Mouse (Mus musculus) megakaryocyte, adult 5-6 weeks (primary cell): ENCODE measurements around the gene Camkmt. TPM values are rescaled to one million over a fixed set of nuclear protein-coding genes. Genes with fewer than 3 reads are reported as not detected.

Experiments
- ATAC-seq: 2 replicates; pipeline ENCODE4 v1.8.0; 2016; ENCODE audit warnings: mild to moderate bottlenecking, inconsistent platforms; ENCODE audit not compliant: poor library complexity, severe bottlenecking
- total RNA-seq, 2 experiments: library from RNA; stranded (forward) in 1 of 2; stranded (reverse) in 1 of 2; fragments of 153-499, 151-499 nt in 1 of 2; fragments of 221-1000, 200-1000 nt in 1 of 2; gene quantifications; 2 replicates each; pipeline versions ENCODE4 v1.2.3 to v1.2.4; 2015 to 2017

Gene Camkmt
- total RNA-seq, 2 experiments from 2014 or later: 2.3 to 4.2 TPM

DNA sequence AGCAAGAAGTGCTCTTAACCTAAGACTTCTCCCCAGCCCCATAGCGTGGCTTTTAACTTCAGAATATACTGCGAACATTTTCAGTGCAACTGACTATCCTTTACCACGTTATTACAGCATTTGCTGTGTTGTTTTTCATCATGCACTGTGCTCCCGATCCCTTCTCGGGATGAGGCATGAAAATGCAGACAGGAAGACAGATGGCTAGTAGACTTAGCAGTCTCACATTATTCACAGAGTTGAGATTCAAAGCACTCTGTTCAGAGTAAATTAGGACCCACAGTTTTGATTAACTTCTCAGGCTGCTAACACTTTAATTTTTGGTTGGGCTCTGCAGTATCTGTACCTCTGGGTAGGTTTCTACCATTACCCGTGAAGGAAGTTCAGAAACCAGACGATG is 189.4 kb downstream of the Camkmt start:
- no peak for ATAC-seq

DNA sequence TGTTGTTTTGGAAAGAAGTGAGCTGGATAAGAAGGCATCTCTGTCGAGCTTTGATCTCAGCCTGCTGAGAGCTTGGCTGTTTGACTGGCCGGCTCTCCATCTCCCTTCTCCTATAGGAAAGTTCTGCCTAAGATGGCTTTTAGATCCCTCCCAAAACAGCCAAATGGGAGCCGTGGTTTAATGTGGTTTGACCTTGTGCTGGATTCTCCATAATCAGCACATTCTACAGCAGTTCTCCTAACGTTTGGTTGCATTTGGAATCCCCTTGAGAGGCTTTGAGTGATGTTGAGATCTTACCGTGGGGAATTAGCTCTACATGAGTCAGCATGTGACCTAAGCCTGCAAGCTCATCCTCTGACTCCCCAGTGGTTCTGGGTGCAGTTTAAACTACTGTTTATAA is 192.1 kb downstream of the Camkmt start:
- no peak for ATAC-seq

DNA sequence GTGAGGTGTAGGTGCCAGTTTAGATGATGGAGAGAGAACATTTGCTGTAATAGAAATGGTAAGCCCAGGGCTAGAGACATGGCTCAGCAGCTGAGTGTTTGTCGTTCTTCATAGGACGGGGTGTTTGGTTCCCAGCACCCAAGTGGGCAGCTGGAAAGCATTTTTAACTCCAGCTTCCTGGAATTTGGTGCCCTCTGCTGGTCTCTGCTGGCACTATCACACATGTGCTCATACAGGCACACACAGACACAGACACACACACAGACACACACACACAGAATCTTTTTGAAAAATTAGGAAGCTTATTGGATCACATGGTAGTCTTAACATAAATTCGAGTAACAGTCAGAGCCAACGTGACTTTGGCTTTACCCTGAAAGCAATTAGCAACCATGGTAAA is 200.8 kb downstream of the Camkmt start:
- ATAC-seq: no peak

DNA sequence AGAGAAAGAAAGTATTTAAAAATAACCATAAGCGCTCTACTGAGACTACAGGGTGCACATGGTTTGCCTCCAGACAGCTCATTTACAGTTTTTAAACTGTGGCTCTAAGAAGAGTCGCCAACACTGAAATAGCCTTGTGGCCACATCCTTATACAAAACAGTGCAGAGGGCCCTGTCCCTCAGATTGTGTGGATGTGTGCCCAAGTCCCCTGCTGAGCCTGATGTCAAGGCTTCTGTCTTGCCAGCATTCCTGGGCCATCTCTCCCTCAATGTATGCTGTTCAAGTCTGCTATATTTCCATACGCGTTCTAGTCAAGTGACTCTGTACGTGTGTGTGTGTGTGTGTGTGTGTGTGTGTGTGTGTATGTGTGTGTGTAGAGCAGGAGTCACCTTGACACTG is 201.2 kb downstream of the Camkmt start:
- no peak for ATAC-seq

DNA sequence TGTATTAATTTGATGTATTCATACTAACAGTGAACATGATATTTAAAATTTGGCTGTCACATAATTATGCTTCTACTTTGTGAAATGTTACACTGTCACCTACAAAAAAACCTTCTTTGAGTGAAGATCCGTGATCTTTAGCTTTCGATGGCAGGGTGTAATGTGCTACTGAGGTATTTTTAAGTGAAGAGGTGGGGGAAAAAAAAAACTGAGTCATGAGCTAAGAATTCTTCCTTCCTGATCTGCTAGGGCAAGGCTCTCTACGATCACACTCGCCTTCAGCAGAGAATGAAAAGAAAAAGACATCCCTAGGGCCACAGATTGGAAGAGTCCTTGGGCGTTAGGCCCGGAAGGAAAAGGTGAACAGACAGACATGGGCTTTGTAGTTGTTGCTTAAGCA is 201.9 kb downstream of the Camkmt start:
- ATAC-seq: no peak

DNA sequence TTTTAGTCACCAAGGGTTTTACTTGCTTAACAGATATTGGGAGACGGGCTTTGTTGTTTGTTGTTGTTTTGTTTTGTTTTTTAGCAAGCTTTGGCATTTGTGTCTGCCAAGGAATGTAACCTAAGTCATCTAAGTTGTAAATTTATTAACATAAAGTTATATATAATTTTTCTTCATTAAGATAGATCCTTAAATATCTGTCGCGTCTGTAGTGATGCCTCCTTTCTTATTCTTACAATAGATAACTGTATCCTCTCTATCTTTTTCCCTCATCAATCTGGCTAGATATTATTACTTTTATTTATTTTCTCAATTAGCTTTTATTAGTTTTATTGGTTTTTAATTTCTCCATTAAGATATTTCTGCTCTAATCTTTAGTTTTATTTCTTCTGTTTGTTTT is 213.3 kb downstream of the Camkmt start:
- no peak for ATAC-seq

DNA sequence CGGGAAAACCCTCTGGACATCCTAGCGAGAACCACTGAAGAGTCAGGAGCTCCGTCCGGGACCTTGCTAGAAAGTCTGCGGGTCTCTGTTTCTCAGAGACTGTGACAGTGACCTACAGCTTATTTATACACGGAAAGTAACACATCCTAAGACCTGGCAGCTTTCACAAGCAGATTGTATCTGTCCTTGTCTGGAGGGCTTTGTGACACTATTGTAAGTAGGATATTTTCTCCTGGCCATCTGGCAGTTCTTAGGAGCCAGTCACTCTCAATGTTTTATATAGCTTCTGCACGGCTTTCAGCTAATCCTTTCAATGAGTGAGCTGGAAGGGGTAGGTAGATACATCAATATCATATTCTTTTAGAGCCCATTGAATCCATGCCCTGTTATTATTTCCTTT is 218.2 kb downstream of the Camkmt start:
- no peak for ATAC-seq

DNA sequence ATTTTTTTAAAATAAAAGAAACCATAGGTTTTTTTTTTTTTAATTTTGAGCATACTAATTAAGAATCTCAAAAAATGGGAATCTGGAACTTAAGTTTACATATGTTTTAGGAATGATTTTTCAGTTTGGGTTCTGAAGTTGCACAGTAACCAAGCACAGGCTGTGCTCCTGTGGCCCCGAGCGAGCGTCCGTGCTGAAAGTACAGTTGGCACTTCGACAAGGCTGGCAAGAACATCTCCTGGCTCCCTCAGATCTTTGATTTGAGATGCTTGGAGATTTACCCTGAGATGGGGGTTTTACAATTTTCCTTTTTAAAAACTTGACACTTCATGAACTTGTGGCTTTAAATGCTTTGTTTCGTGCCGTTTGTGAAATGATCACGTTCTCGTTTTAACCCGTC is 218.7 kb downstream of the Camkmt start:
- no peak for ATAC-seq

DNA sequence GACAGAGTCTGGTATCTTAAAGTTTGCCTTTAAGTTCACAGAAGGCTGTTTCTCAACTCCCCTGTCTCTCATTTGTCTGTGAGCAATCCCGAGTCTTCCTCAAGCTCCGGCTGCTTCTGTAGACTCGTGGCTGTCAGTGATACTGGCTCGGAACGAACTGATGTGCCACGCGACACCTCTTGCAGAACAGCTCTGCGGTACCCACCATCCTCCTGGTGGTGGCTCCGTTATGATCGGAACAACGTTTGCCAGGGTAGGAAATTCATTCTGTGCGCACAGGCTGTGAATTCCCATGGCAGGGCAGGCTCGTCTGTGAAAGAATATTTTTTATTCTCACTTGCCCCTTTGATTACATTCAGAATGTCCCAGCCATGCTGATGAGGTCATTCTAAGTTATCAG is 221.0 kb downstream of the Camkmt start:
- ATAC-seq: no peak

DNA sequence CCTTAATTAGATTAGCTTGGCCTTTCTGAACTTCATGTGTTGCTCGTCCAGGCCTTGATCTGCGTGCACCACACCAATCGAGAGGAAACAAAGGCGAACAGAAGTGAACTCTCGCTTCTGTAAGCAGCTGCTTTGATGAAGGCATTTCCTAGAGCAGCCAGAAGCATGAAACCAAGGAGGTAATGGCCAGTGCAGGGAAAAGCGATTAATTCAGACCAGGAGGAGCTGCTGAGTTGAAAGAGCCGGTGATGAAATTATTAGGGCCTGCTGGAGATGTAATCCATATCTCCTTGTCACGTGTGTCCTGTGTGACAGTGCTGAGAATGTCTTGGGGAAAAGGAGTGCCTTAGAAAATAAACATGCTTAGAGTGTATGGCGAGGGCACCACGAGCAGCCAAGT is 228.0 kb downstream of the Camkmt start:
- no peak for ATAC-seq

DNA sequence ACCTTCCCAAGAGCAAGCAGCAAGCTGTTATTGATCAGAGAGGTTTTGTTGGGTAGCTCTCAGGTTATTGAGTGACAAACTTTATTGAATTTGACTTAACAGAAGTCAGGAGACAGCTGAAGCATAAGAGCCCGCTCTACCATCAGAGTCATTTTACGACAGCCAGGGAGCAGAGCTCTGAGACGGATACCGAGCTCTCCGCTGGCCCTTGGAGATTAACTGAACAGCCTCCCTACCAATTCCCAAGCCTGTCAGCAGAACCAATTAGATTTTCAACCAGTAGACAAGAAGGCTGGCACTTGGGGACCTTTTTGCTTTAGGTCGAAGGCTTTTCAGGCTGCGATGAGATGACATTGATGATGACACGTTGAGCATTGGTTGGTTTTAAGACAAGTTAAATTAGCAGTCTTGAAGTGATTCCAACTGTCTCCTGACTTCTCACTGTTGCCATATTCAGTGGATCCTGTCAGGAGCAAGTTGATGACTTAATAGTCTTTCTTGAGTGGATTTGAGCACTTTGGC is 229.5 kb downstream of the Camkmt start:
- ATAC-seq: no peak

DNA sequence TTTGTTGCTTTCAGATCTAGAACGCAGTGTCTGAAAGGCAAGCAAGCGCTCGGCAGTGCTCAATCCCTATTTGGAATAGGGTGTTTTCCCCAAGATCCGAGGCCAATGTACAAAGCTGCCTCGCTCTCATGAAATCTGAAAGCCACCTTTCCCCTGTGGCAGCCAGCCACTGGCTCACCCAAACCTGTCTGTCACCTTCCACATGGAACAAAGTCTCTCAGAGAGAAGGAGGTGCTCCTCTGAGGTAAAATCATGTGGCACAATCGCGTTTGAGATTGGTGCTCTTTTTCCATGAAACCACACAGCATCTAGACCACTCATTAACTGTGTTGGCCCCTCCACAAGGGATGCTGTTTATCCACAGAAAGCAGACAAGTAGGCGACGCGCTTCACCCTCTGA is 238.5 kb downstream of the Camkmt start:
- no peak for ATAC-seq

DNA sequence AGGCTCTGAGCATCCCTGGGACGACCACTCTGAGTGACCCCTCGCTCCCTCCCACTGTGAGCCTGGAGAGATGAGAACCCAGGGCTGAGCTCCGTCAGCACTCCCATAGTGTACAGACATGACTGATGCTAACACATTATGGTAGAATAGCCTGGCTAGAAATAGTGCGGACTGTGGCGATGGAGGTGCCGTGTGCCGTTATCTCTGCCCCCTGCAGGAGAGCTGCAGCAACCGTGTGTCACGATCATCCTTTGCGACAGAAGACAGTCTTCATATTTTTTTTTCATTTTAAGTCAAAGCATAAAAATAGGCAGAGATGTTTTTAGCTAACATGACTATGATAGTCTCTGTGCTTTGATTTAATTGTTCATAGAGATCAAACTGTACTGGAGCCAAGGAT is 245.1 kb downstream of the Camkmt start:
- no peak for ATAC-seq

DNA sequence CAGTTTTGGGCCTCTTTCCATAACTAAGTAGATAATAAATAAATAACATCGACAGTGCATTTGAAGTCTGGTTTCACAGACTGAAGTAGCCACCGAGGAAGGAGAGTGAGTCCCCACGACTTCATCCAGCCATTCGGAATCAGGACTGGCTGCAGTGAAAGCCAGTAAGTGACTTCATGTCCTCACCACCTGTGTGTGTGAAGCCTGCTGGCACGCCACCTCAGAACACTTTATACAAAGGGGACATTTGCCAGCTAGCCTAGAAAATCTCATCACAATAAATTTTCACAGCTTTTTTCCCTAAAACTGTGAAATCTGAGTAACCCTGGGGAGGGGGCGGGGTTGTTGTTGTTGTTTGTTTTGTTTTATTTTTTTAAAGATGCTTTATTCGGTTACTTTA is 247.3 kb downstream of the Camkmt start:
- ATAC-seq: no peak

DNA sequence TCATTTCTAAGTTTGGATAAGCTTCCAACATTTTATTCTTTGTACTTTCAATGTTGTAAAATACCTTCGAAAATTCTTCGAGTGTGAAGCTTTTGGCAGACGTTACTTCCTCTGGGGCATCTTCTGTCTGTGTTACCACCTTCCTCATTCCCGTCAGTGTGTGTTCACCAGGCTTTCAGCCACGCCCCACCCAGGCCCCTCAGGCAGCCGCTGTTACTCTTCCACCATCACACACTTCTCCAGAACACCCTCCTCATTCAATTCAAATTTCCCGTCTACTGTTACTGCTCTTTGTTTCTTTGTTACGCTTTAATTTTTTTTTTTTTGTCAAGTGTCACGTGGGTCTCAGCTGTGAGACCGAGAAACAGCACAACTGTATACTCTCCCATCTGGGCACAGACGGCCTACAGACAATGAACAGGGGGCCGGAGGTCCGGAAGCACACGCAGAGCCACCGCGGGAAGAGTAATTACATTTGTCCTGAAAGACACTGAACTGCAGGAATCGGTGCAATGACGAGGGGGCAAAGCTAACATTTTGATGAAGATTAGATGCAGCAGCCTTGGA is 250.9 kb downstream of the Camkmt start:
- no peak for ATAC-seq

DNA sequence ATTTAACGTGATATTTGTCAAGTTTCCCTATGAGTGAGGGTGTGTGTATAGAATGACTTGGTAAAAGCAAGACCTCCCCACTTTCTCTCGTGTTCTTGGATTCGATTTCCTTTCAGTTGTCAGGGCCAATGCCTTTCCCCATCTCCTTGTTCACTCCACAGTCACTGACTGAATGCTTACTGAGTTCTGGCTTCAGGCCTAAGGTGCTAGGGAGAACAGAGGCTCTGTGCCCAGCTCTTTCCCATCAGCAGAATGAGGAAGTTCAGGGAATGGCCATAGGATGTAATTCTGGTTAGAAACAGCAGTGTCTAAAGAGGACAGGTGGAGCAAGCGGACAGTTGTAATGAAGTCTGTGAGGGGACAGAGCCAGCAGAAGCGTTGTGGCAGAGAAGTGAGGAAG is 252.1 kb downstream of the Camkmt start:
- ATAC-seq: no peak

DNA sequence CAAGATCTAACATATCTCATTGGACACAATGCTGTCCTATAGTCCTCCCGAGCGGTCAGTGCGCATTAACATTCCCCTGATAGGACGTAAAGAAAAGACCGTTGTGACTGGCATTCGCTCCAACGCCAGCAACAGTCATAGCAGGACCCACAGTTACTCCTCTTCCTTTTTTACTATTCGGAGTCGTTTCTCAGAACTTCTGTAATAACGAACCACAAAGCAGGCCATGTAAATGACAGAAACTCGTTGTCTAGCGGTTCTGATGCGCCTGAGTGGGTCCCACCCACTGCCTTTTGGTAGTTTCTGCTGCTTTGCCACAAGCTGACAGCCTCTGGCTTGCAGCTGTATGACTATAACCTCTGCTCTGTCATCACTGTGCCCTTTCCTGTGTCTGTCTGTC is 253.1 kb downstream of the Camkmt start:
- ATAC-seq: no peak

DNA sequence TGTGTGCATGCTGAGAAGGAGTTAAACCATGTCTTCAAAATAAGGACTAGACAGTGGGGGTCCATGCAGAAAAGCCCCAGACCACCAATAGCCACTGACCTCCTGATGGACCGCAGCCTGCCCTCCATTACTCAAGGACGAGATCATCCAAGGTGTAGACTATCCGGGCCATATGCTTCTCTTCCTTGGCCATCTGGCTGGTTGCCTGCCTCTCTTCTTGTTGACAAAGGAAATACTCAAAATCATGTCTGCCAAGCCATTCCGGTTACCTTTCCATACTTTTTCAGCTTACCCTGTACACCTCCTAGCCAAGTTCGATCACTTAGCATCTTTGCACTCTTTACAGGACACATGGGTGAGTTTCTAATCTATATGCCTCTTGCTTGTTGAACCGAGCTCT is 256.3 kb downstream of the Camkmt start:
- no peak for ATAC-seq

DNA sequence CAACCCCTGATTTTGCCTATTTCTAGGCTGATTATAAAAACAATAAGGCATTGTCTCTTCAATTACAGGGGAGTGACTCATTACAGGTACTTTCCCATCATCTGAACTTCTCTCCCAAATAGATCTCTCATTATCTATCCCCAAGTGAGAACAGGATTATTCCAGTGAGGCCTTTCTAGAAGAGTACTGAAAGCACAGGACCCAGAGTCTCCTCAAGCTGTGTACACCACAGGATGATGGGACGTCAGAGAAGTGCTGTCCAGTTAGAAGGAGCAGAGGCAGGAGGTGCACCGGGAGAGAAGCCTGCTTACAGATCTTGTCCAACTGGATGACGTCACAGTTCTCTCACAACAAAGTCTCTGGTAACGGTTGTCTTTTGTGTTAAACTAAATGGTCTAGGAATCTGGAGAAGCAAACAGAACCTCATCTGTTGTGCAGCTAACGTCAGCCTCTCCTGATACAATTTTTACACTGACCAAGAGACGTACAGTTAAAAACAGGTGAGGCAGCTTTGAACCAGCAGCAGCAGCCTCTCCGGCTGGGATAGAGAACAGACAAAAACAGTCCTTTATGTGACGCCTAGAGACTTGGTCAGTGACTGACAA is 259.1 kb downstream of the Camkmt start:
- ATAC-seq: no peak

DNA sequence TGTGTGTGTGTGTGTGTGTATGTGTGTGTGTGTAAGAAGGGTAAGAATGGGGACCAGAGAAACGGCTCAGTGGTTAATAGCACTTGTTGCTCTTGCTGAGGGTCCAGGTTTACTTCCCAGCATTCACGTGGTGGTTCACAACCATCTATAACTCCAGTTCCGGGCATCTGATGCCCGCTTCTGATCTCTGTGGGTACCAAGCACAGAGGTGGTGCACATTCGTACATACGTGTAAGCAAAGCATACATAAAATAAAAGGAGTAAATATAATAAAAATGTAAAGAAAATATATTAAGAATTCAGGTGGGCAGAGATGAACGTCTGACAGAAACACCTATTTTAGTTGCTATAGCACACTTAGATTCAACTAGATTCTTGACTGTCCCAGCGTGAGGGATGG is 260.9 kb downstream of the Camkmt start:
- ATAC-seq: no peak

DNA sequence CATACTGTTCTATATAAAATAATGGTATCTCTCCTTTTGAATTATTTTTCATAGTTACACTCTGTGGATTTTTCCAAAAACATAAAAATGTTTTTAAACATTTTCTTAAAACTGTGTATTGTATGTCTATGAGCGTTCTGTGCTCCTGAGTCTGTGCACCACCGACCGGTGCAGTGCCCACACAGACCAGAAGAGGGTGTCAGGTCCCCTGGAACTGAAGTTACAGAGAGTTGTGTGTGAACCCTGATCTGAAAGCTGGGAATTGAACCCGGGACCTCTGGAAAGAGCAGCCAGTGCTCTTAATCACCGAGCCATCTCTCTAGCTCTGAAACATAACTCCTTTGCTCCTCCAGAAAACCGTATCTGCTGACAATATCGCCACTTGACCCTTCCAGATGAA is 262.4 kb downstream of the Camkmt start:
- ATAC-seq: no peak

DNA sequence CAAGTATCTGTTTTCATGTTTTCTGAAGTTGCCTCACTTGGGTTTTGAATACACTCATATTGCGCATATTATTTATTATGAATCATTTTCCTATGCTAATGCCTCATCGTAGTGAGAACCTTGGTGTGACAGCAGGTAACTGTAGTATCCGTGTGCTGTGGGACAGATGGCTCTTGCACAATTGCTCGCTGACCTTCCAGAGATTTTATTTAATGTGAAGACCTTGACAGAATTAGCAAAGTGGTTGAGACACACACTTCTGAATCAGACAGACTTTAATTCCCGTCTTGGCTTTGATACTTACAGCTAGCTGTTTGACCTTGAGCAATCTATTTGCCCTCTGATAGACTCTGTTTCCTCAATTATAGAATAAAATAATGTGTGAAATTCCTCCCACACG is 262.8 kb downstream of the Camkmt start:
- no peak for ATAC-seq

DNA sequence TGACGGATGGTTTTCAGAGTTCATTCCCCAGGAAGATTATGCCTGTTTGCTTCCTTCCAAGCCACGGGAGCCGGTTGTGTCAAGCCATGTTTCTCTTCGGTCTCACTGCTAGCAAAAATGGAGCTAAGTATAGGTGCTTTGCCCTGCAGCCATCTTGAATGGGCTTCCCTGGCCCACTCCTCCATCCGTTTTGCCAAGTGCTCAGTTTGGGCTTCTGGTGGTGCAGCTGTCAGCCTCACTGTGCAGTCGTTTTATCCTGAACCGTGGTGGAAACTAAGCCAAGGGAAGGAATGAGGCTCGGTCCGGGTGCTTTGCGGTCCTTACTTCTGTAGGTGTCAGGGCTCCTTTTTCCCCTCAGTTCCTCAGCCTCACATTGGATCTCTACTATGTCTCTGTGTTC is 263.3 kb downstream of the Camkmt start:
- no peak for ATAC-seq
